Mouse (Mus musculus) liver, adult 10 weeks (tissue): ENCODE measurements around the gene Slc22a6. TPM values are rescaled to one million over a fixed set of nuclear protein-coding genes. Genes with fewer than 3 reads are reported as not detected.

Source experiments
- polyA plus RNA-seq: library from polyadenylated mRNA; stranded (reverse); fragments of 350-450 nt; fragmentation: Illumina TruSeq; extraction: RNeasy Lipid Tissue Mini Kit (QIAGEN cat#74804); gene quantifications from one replicate; pipeline ENCODE4 v1.2.3, GENCODE M21; 2014; ENCODE audit warnings: low read depth, low replicate concordance

The Slc22a6 gene
- polyA plus RNA-seq = not detected

DNA sequence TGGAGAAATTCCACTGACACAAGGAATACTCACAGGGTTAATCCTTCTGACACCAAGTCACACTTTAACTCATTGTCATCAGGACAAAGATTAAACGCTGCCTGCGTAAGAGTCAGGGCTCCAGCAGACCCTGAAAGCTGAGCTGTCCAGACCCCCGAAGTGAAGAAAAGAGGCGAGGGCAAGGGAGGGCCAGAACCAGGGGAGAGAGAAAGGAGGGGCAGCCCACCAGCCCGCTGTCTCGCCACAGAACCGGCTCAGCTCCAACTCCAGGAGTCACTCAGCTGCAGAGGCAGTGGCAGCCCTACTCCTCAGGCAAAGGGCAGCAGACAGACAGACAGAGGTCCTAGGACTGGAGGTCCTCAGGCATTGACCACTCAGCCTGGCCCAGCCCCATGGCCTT is at the start of gene Slc22a6:
TSS of gene Slc22a6 (plus strand) at position 136 of the 400 bp plus-strand sequence.

DNA sequence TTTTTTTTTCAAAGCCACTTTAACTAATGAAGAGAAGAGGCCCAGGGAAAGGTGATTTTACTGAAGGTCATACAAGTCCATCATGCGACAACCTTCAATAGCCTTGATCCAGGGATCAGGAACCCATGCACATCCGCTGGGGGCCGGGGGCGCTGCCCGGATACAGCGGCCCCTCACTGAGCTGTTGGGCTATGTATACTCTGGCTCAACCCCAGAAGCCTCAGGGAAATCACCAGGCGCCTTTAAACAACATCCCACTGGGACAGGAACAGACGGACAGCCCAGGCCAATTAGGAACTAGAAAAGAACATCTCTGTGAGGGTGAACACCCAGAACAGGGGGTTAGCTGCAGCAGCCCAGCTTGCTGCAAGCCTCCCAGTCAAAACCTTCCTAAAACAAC is 26.9 kb upstream of the Slc22a6 start, which contains the start of gene Slc22a8:
TSS of gene Slc22a8 (plus strand) at position 301 of the 400 bp plus-strand sequence.

DNA sequence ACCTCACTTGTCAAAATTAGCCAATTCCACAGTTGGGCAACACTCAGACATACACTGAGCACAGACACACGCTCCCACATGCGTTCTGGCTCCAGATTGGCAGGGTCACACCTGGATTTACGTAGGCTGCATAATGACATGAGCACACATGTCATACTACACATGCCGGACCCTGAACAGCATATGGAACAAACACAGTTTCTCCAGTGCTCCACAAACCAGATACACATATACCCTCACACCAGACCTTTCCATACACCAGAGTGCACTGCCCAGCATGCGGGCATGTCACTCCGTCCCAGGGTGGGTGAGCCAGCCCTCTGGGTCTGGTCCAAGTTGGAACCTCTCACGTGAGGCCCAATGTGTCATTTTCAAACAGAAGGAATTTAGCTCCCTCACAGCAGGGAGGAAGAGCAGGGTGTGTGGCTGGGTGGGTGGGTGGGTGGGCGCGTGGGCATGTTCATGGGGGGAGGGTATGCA is 45.6 kb downstream of the Slc22a6 start, which contains the start of gene Chrm1:
TSS of gene Chrm1 (plus strand) at position 430 of the 480 bp plus-strand sequence.

Other genes starting within 250 kb of the Slc22a6 start
- gene Slc22a30, start 212.9 kb upstream of the Slc22a6 start, polyA plus RNA-seq = 451 TPM
- gene Slc22a8, start 26.8 kb upstream of the Slc22a6 start, polyA plus RNA-seq = not detected
- gene Chrm1, start 45.8 kb downstream of the Slc22a6 start, polyA plus RNA-seq = 0.08 TPM
- gene Slc3a2, start 105.3 kb downstream of the Slc22a6 start, polyA plus RNA-seq = 49.2 TPM
- 8.7 TPM for gene Wdr74, start 117.8 kb downstream of the Slc22a6 start, polyA plus RNA-seq
- not detected for gene 1700092M07Rik, start 122.7 kb downstream of the Slc22a6 start, polyA plus RNA-seq
- gene Stx5a, start 123.4 kb downstream of the Slc22a6 start, polyA plus RNA-seq = 45.2 TPM
- gene Nxf1, start 139.0 kb downstream of the Slc22a6 start, polyA plus RNA-seq = 39.4 TPM
- gene Tmem223, start 153.0 kb downstream of the Slc22a6 start, polyA plus RNA-seq = 19.2 TPM
- gene Tmem179b, start 156.4 kb downstream of the Slc22a6 start, polyA plus RNA-seq = 30.8 TPM
- gene Taf6l, start 168.4 kb downstream of the Slc22a6 start, polyA plus RNA-seq = not detected
- gene Polr2g, start 180.5 kb downstream of the Slc22a6 start, polyA plus RNA-seq = 19.2 TPM
- not detected for gene Zbtb3, start 184.5 kb downstream of the Slc22a6 start, polyA plus RNA-seq
- 27.0 TPM for gene Ttc9c, start 201.3 kb downstream of the Slc22a6 start, polyA plus RNA-seq
- gene Hnrnpul2, start 202.0 kb downstream of the Slc22a6 start, polyA plus RNA-seq = 49.7 TPM
- gene AC129217.1, start 211.7 kb downstream of the Slc22a6 start, polyA plus RNA-seq = not detected
- 6.6 TPM for gene Bscl2, start 219.4 kb downstream of the Slc22a6 start, polyA plus RNA-seq
- gene Gng3, start 221.2 kb downstream of the Slc22a6 start, polyA plus RNA-seq = not detected
- gene Lrrn4cl, start 232.7 kb downstream of the Slc22a6 start, polyA plus RNA-seq = not detected